29 mouse cellular contexts compared by ENCODE assay signal in genomic region chr16:34834477-34834876, GRCm38 (mm10).
DNase-seq lines count a peak whose midpoint lies in the region; ATAC-seq and TF ChIP-seq lines count a peak whose summit lies in the region.
"Had no signal": no experiment of that assay in that cellular context is flagged by ENCODE, and none has a peak within 500 bp of the region (broad histone marks: within the 10 kb centered on the region; RNA-seq: fewer than 3 reads in every experiment).

No protein-coding gene starts in this region.

- peak; percentile 14 for DNase-seq in gastrocnemius, postnatal 25 days
- no peak for DNase-seq in gastrocnemius, postnatal 36 days
- peak; percentile 30 for DNase-seq in forelimb bud, embryonic 11.5 days (ENCODE audit: low read depth, low spot score)
- DNase-seq in cerebellum, postnatal 36 days, result no peak
- DNase-seq in midbrain, postnatal 0 days (ENCODE audit: low spot score), result no peak
- DNase-seq: adrenal gland, adult 2 months; adrenal gland, postnatal 14 days; cerebellum, adult 11 months; cerebellum, adult 2 months; cerebellum, adult 9-11 months; cerebellum, postnatal 25 days; embryo, embryonic 11 days; gastrocnemius, postnatal 10 days; heart, adult 18-20 months; heart, postnatal 10 days; heart, postnatal 36 days had no signal

- TF ChIP-seq CTCF in midbrain, postnatal 0 days (IDR thresholded peaks at IDR 0.05), result no peak

- H3K4me3 ChIP-seq in embryonic facial prominence, embryonic 15.5 days (replicated peaks), result no peak overlapping the region
- H3K4me3 ChIP-seq in limb, embryonic 15.5 days, result no peak overlapping the region
- no peak overlapping the region for H3K4me3 ChIP-seq in midbrain, postnatal 0 days (ENCODE audit: low read depth, low read length)
- H3K4me3 ChIP-seq: embryonic facial prominence, embryonic 12.5 days; forebrain, embryonic 10.5 days; forebrain, embryonic 13.5 days; heart, embryonic 12.5 days; heart, embryonic 15.5 days; hindbrain, embryonic 10.5 days; hindbrain, embryonic 13.5 days; intestine, embryonic 15.5 days had no signal

- intact Hi-C loops in gastrocnemius, postnatal 36 days (cut with DNase I), result no loop called here

- peak; percentile 32; the same call in 1 of the 2 replicates for ATAC-seq in embryonic facial prominence, embryonic 15.5 days (ENCODE audit: insufficient number of reproducible peaks, low FRiP score, low TSS enrichment, low read depth)
- ATAC-seq in limb, embryonic 15.5 days (ENCODE audit: insufficient number of reproducible peaks, low FRiP score, low TSS enrichment, low read depth), result peak; percentile 88
- no peak for ATAC-seq in midbrain, postnatal 0 days (ENCODE audit: low FRiP score)
- ATAC-seq: CD4-positive, CD25-positive, alpha-beta regulatory T cell, adult 4 months; forebrain, embryonic 13.5 days; forebrain, embryonic 16.5 days; hindbrain, embryonic 16.5 days; intestine, embryonic 15.5 days had no signal

- peaks cover 18% of the 10 kb centered on the region for H3K4me1 ChIP-seq in embryonic facial prominence, embryonic 15.5 days
- peaks cover 16% of the 10 kb centered on the region for H3K4me1 ChIP-seq in limb, embryonic 15.5 days
- H3K4me1 ChIP-seq in midbrain, postnatal 0 days (ENCODE audit: insufficient read depth, low read length), result no peaks in the 10 kb centered on the region
- H3K4me1 ChIP-seq: forebrain, embryonic 10.5 days; forebrain, embryonic 13.5 days; heart, embryonic 12.5 days; heart, embryonic 15.5 days; hindbrain, embryonic 10.5 days; hindbrain, embryonic 13.5 days; intestine, embryonic 15.5 days had no signal

- H3K9me3 ChIP-seq in embryonic facial prominence, embryonic 15.5 days (replicated peaks), result no peaks in the 10 kb centered on the region
- no peaks in the 10 kb centered on the region for H3K9me3 ChIP-seq in limb, embryonic 15.5 days
- no peaks in the 10 kb centered on the region for H3K9me3 ChIP-seq in midbrain, postnatal 0 days (ENCODE audit: low read length)
- H3K9me3 ChIP-seq: embryonic facial prominence, embryonic 12.5 days; forebrain, embryonic 10.5 days; forebrain, embryonic 13.5 days; heart, embryonic 12.5 days; heart, embryonic 15.5 days; hindbrain, embryonic 10.5 days; hindbrain, embryonic 13.5 days; intestine, embryonic 15.5 days had no signal

- H3K9ac ChIP-seq in embryonic facial prominence, embryonic 15.5 days, result no peak overlapping the region
- H3K9ac ChIP-seq in limb, embryonic 15.5 days, result no peak overlapping the region
- no peak overlapping the region for H3K9ac ChIP-seq in midbrain, postnatal 0 days (replicated peaks; ENCODE audit: low read length, poor library complexity, severe bottlenecking)
- H3K9ac ChIP-seq: embryonic facial prominence, embryonic 12.5 days; forebrain, embryonic 13.5 days; heart, embryonic 12.5 days; heart, embryonic 15.5 days; hindbrain, embryonic 13.5 days; intestine, embryonic 15.5 days had no signal

- H3K4me2 ChIP-seq in embryonic facial prominence, embryonic 15.5 days (replicated peaks), result no peak overlapping the region
- no peak overlapping the region for H3K4me2 ChIP-seq in limb, embryonic 15.5 days
- no peak overlapping the region for H3K4me2 ChIP-seq in midbrain, postnatal 0 days (ENCODE audit: low read depth, low read length, poor library complexity, severe bottlenecking)
- H3K4me2 ChIP-seq: embryonic facial prominence, embryonic 12.5 days; forebrain, embryonic 13.5 days; heart, embryonic 12.5 days; heart, embryonic 15.5 days; hindbrain, embryonic 13.5 days; intestine, embryonic 15.5 days had no signal

- H3K27ac ChIP-seq in embryonic facial prominence, embryonic 15.5 days (replicated peaks), result no peak overlapping the region
- H3K27ac ChIP-seq in limb, embryonic 15.5 days, result peak overlapping the region; percentile 59
- H3K27ac ChIP-seq in midbrain, postnatal 0 days (ENCODE audit: low read depth, low read length), result no peak overlapping the region
- H3K27ac ChIP-seq: embryonic facial prominence, embryonic 12.5 days; forebrain, embryonic 10.5 days; forebrain, embryonic 13.5 days; heart, embryonic 15.5 days; hindbrain, embryonic 10.5 days; hindbrain, embryonic 13.5 days; intestine, embryonic 15.5 days had no signal

- 53% methylated on average over 1 of the region's 1 CpGs for WGBS in embryonic facial prominence, embryonic 15.5 days
- WGBS in limb, embryonic 15.5 days, result 40% methylated on average over 1 of the region's 1 CpGs
- WGBS in midbrain, postnatal 0 days, result 68% methylated on average over 1 of the region's 1 CpGs

- H3K36me3 ChIP-seq in embryonic facial prominence, embryonic 15.5 days, result no peaks in the 10 kb centered on the region
- no peaks in the 10 kb centered on the region for H3K36me3 ChIP-seq in limb, embryonic 15.5 days
- no peaks in the 10 kb centered on the region for H3K36me3 ChIP-seq in midbrain, postnatal 0 days (ENCODE audit: insufficient read depth, low read length)
- H3K36me3 ChIP-seq: embryonic facial prominence, embryonic 12.5 days; forebrain, embryonic 10.5 days; heart, embryonic 12.5 days; heart, embryonic 15.5 days; hindbrain, embryonic 10.5 days; hindbrain, embryonic 13.5 days; intestine, embryonic 15.5 days had no signal

- H3K27me3 ChIP-seq in embryonic facial prominence, embryonic 15.5 days, result no peaks in the 10 kb centered on the region
- no peaks in the 10 kb centered on the region for H3K27me3 ChIP-seq in limb, embryonic 15.5 days
- no peaks in the 10 kb centered on the region for H3K27me3 ChIP-seq in midbrain, postnatal 0 days (ENCODE audit: insufficient read depth, low read length)
- H3K27me3 ChIP-seq: embryonic facial prominence, embryonic 12.5 days; forebrain, embryonic 13.5 days; heart, embryonic 12.5 days; heart, embryonic 15.5 days; hindbrain, embryonic 13.5 days; intestine, embryonic 15.5 days had no signal

Comparison
In these comparisons a context has a peak if more than half of its experiments do, and no peak if none do; other contexts are left out.
1. DNase-seq: peak in gastrocnemius, postnatal 25 days (single experiment) and forelimb bud, embryonic 11.5 days (single experiment); none in gastrocnemius, postnatal 36 days (0 of 2), cerebellum, postnatal 36 days (0 of 2) and midbrain, postnatal 0 days (single experiment).